Mouse (Mus musculus) MEL (cell line): ENCODE data around the gene D17H6S53E. TPM values are rescaled to one million over a fixed set of nuclear protein-coding genes. Genes with fewer than 3 reads are reported as not detected.

Experiments
- DNase-seq: peaks from one replicate; pipeline ENCODE4 v3.0.0; 2011; ENCODE audit warnings: low read depth, low spot score
- H3K27ac ChIP-seq: 2 replicates; pipeline ENCODE4 v1.5.1; 2012; ENCODE audit warnings: low read depth, mild to moderate bottlenecking, control low read depth, low read length, moderate library complexity; ENCODE audit not compliant: control insufficient read depth
- H3K27me3 ChIP-seq, 2 experiments: fragments of 150-350 bp in 1 of 2; sonication (generic) in 1 of 2; 2 replicates each; pipeline ENCODE4 v1.6.1; 2012; ENCODE audit warnings: low read length in 2 of 2, mild to moderate bottlenecking in 2 of 2, improper control_type of control experiment in 1 of 2, moderate library complexity in 1 of 2; ENCODE audit not compliant: insufficient read depth in 2 of 2, control insufficient read depth in 1 of 2
- H3K36me3 ChIP-seq, 2 experiments: 2 replicates each; pipeline ENCODE4 v1.6.1; 2012 to 2014; ENCODE audit warnings: low read length in 2 of 2, improper control_type of control experiment in 1 of 2, inconsistent platforms in 1 of 2, mild to moderate bottlenecking in 1 of 2; ENCODE audit not compliant: insufficient read depth in 2 of 2, control insufficient read depth in 1 of 2
- H3K4me1 ChIP-seq, 2 experiments: fragments of 150-350 bp in 1 of 2; sonication (generic) in 1 of 2; 2 replicates each; pipeline ENCODE4 v1.6.1; 2012; ENCODE audit warnings: low read length in 2 of 2, improper control_type of control experiment in 1 of 2, mild to moderate bottlenecking in 1 of 2; ENCODE audit not compliant: insufficient read depth in 2 of 2, control insufficient read depth in 1 of 2
- H3K4me3 ChIP-seq, 2 experiments: fragments of 150-350 bp in 1 of 2; sonication (generic) in 1 of 2; 2 replicates each; pipeline ENCODE4 v1.5.1; 2012; ENCODE audit warnings: low read depth in 2 of 2, low read length in 2 of 2, mild to moderate bottlenecking in 2 of 2, moderate library complexity in 2 of 2, control low read depth in 1 of 2, improper control_type of control experiment in 1 of 2; ENCODE audit not compliant: control insufficient read depth in 1 of 2, insufficient read depth in 1 of 2
- H3K79me2 ChIP-seq: 2 replicates; pipeline ENCODE4 v1.6.1; 2012; ENCODE audit warnings: mild to moderate bottlenecking, low read length, moderate library complexity; ENCODE audit not compliant: control insufficient read depth, poor library complexity, insufficient read depth
- H3K9ac ChIP-seq: 2 replicates; pipeline ENCODE4 v1.6.1; 2012; ENCODE audit warnings: low read depth, mild to moderate bottlenecking, control low read depth, low read length, moderate library complexity; ENCODE audit not compliant: control insufficient read depth, poor library complexity, severe bottlenecking
- H3K9me3 ChIP-seq: fragments of 150-350 bp; sonication (generic); replicated peaks from 2 replicates; pipeline ENCODE4 v1.6.1; 2012; ENCODE audit warnings: mild to moderate bottlenecking, low read length, improper control_type of control experiment, moderate library complexity; ENCODE audit not compliant: insufficient read depth
- CHD1 ChIP-seq: IDR thresholded peaks from 2 replicates; pipeline ENCODE4 v1.6.1; 2012; ENCODE audit warnings: low read depth, mild to moderate bottlenecking, inconsistent platforms, low read length, improper control_type of control experiment
- ELF1 ChIP-seq: IDR thresholded peaks from 2 replicates; pipeline ENCODE4 v1.6.1; 2014; ENCODE audit warnings: low read depth, mild to moderate bottlenecking, inconsistent platforms, low read length, improper control_type of control experiment, moderate library complexity
- ETS1 ChIP-seq: IDR thresholded peaks from 2 replicates; pipeline ENCODE4 v1.6.1; 2012; ENCODE audit warnings: low read depth, mild to moderate bottlenecking, inconsistent platforms, low read length, improper control_type of control experiment, moderate library complexity
- GABPA ChIP-seq: IDR thresholded peaks from 2 replicates; pipeline ENCODE4 v1.6.1; 2012; ENCODE audit warnings: low read depth, mild to moderate bottlenecking, inconsistent platforms, low read length, improper control_type of control experiment, moderate library complexity
- GATA1 ChIP-seq: IDR thresholded peaks from 2 replicates; pipeline ENCODE4 v1.6.1; 2011; ENCODE audit warnings: low read depth, low read length, improper control_type of control experiment
- HCFC1 ChIP-seq: IDR thresholded peaks from 2 replicates; pipeline ENCODE4 v1.6.1; 2012; ENCODE audit warnings: low read depth, mild to moderate bottlenecking, inconsistent platforms, low read length, improper control_type of control experiment, moderate library complexity
- KAT2A ChIP-seq: conservative IDR thresholded peaks from 2 replicates; pipeline ENCODE4 v1.6.1; 2012; ENCODE audit warnings: low read depth, low read length, improper control_type of control experiment, inconsistent platforms
- MAFK ChIP-seq: IDR thresholded peaks from 2 replicates; pipeline ENCODE4 v1.6.1; 2011; ENCODE audit warnings: low read depth, mild to moderate bottlenecking, low read length, improper control_type of control experiment, borderline replicate concordance
- MAX ChIP-seq: IDR thresholded peaks from 2 replicates; pipeline ENCODE4 v1.6.1; 2011; ENCODE audit warnings: low read length, improper control_type of control experiment
- MEF2A ChIP-seq: IDR thresholded peaks from 2 replicates; pipeline ENCODE4 v1.6.1; 2014; ENCODE audit warnings: low read depth, mild to moderate bottlenecking, inconsistent platforms, low read length, improper control_type of control experiment; ENCODE audit not compliant: poor library complexity, insufficient replicate concordance, severe bottlenecking; ENCODE audit errors: extremely low read depth
- MYC ChIP-seq: IDR thresholded peaks from 2 replicates; pipeline ENCODE4 v1.6.1; 2011; ENCODE audit warnings: low read depth, mild to moderate bottlenecking, low read length, improper control_type of control experiment, moderate library complexity
- NELFE ChIP-seq: IDR thresholded peaks from 2 replicates; pipeline ENCODE4 v1.6.1; 2011; ENCODE audit warnings: low read depth, low read length, improper control_type of control experiment
- POLR2AphosphoS5 ChIP-seq: IDR thresholded peaks from 2 replicates; pipeline ENCODE4 v1.6.1; 2012; ENCODE audit warnings: low read depth, borderline replicate concordance, mild to moderate bottlenecking, inconsistent platforms, low read length, moderate library complexity, mixed read lengths
- RAD21 ChIP-seq: IDR thresholded peaks from 2 replicates; pipeline ENCODE4 v1.6.1; 2011; ENCODE audit warnings: mild to moderate bottlenecking, low read depth, low read length, improper control_type of control experiment
- RCOR1 ChIP-seq: IDR thresholded peaks from 2 replicates; pipeline ENCODE4 v1.6.1; 2012; ENCODE audit warnings: low read depth, mild to moderate bottlenecking, inconsistent platforms, low read length, improper control_type of control experiment
- TAL1 ChIP-seq: IDR thresholded peaks from 2 replicates; pipeline ENCODE4 v1.6.1; 2012; ENCODE audit warnings: mild to moderate bottlenecking, inconsistent platforms, low read length, moderate library complexity, mixed read lengths
- TCF12 ChIP-seq: IDR thresholded peaks from 2 replicates; pipeline ENCODE4 v1.6.1; 2014; ENCODE audit warnings: low read depth, mild to moderate bottlenecking, inconsistent platforms, low read length, improper control_type of control experiment, moderate library complexity
- USF1 ChIP-seq: IDR thresholded peaks from 2 replicates; pipeline ENCODE4 v1.6.1; 2014; ENCODE audit warnings: low read depth, mild to moderate bottlenecking, inconsistent platforms, low read length, improper control_type of control experiment, moderate library complexity
- ZC3H11A ChIP-seq: IDR thresholded peaks from 2 replicates; pipeline ENCODE4 v1.6.1; 2012; ENCODE audit warnings: low read depth, mild to moderate bottlenecking, inconsistent platforms, low read length, improper control_type of control experiment
- ZMIZ1 ChIP-seq: IDR thresholded peaks from 2 replicates; pipeline ENCODE4 v1.6.1; 2012; ENCODE audit warnings: low read depth, mild to moderate bottlenecking, inconsistent platforms, low read length, improper control_type of control experiment, moderate library complexity
- ZNF384 ChIP-seq: IDR thresholded peaks from 2 replicates; pipeline ENCODE4 v1.6.1; 2012; ENCODE audit warnings: low read depth, mild to moderate bottlenecking, inconsistent platforms, low read length, improper control_type of control experiment
- polyA plus RNA-seq, 2 experiments: library from polyadenylated mRNA; stranded (reverse) in 1 of 2; unstranded in 1 of 2; fragments of >175 nt in 1 of 2; fragments of >200 nt in 1 of 2; gene quantifications; 2 replicates each; pipeline versions ENCODE4 v1.2.1 to v1.2.4; 2012; ENCODE audit warnings: low replicate concordance in 2 of 2, low read depth in 1 of 2; ENCODE audit not compliant: insufficient read length in 2 of 2, insufficient read depth in 1 of 2, missing spikeins in 1 of 2
- total RNA-seq: library from RNA; depleted of rRNA; stranded (reverse); fragments of 300-350 nt; gene quantifications from 2 replicates; pipeline ENCODE4 v1.2.3, GENCODE M21; 2012

D17H6S53E gene
- total and polyA plus RNA-seq, 3 experiments = 11.6 to 13.6 TPM; not detected in 1

GRCm38 (mm10) chr17:35159638-35160037, 33.5 kb downstream of the D17H6S53E start:
- Histone ChIP-seq H3K9me3 (no peaks in the 10 kb centered on the region), H3K27ac (no peak overlapping the region), H3K79me2 (peaks cover 73% of the 10 kb centered on the region), H3K27me3 (no peaks in the 10 kb centered on the region), H3K9ac (no peak overlapping the region), H3K36me3 (peaks cover 15 to 41% of the 10 kb centered on the region in 2 experiments), H3K4me3 (no peak overlapping the region), H3K4me1 (peaks cover 0 to 7% of the 10 kb centered on the region in 2 experiments; a peak in 1 of 4 replicates)
- no peak for DNase-seq
- TF ChIP-seq ELF1 (no peak), NELFE (no peak), ZNF384 (no peak), MAFK (no peak), KAT2A (no peak), MAX (no peak), HCFC1 (no peak), ZMIZ1 (no peak), MYC (no peak), ETS1 (no peak), TCF12 (no peak), RCOR1 (no peak), TAL1 (no peak), POLR2AphosphoS5 (no peak), GATA1 (no peak), USF1 (no peak), GABPA (no peak), MEF2A (no peak), CHD1 (no peak), ZC3H11A (no peak)

- Histone ChIP-seq H3K27me3 (no peaks in the 10 kb centered on the region), H3K36me3 (peaks cover 21 to 39% of the 10 kb centered on the region in 2 experiments), H3K4me3 (no peak overlapping the region), H3K79me2 (peaks cover 67% of the 10 kb centered on the region), H3K9me3 (no peaks in the 10 kb centered on the region), H3K9ac (no peak overlapping the region), H3K27ac (no peak overlapping the region), H3K4me1 (peaks cover 3 to 13% of the 10 kb centered on the region in 2 experiments; a peak in 3 of 4 replicates)
- TF ChIP-seq RAD21 = no peak
- DNase-seq = no peak
Observed at GRCm38 (mm10) chr17:35161421-35161820, 35.2 kb downstream of the D17H6S53E start.
